Mouse (Mus musculus): ENCODE data around the gene Ogfrl1. TPM values are rescaled to one million over a fixed set of nuclear protein-coding genes. Genes with fewer than 3 reads are reported as not detected.

Gene Ogfrl1
- polyA plus RNA-seq, 1 experiment from 2014 or later, result 1.6 TPM

GRCm38 (mm10) chr1:23351756-23352155 is 45.8 kb downstream of the Ogfrl1 start:
- in situ Hi-C loops (cut with MboI; ENCODE audit: low pct_unique_long_range_greater_than_20kb), result no loop called here
- DNase-seq (ENCODE audit: low read depth, low spot score) (no peak), ATAC-seq (no peak)
- TF ChIP-seq CTCF (IDR thresholded peaks at IDR 0.05), result no peak
- CTCF ChIA-PET, result no interaction called here
- POLR2A ChIA-PET, result no interaction called here
- H3K27me3 ChIP-seq, result peaks cover 37% of the 10 kb centered on the region

- peaks cover 23% of the 10 kb centered on the region for H3K27me3 ChIP-seq
- ATAC-seq (no peak), DNase-seq (ENCODE audit: low read depth, low spot score) (no peak)
- no peak for TF ChIP-seq CTCF (IDR thresholded peaks at IDR 0.05)
- POLR2A ChIA-PET, result no interaction called here
- CTCF ChIA-PET, result no interaction called here
- in situ Hi-C loops (cut with MboI; ENCODE audit: low pct_unique_long_range_greater_than_20kb), result no loop called here
These were observed 51.9 kb downstream of the Ogfrl1 start for GRCm38 (mm10) chr1:23345633-23346032.

GRCm38 (mm10) chr1:23342864-23343263 is 54.7 kb downstream of the Ogfrl1 start:
- H3K27me3 ChIP-seq, result peaks cover 21% of the 10 kb centered on the region
- ATAC-seq (no peak), DNase-seq (ENCODE audit: low read depth, low spot score) (no peak)
- TF ChIP-seq CTCF (IDR thresholded peaks at IDR 0.05), result no peak
- in situ Hi-C loops (cut with MboI; ENCODE audit: low pct_unique_long_range_greater_than_20kb), result no loop called here
- ChIA-PET CTCF (no interaction called here), POLR2A (no interaction called here)

GRCm38 (mm10) chr1:23342224-23342623 is 55.3 kb downstream of the Ogfrl1 start:
- in situ Hi-C loops (cut with MboI; ENCODE audit: low pct_unique_long_range_greater_than_20kb), result no loop called here
- DNase-seq (ENCODE audit: low read depth, low spot score) (no peak), ATAC-seq (no peak)
- POLR2A ChIA-PET, result no interaction called here
- no peak for TF ChIP-seq CTCF (IDR thresholded peaks at IDR 0.05)
- CTCF ChIA-PET, result no interaction called here
- peaks cover 19% of the 10 kb centered on the region for H3K27me3 ChIP-seq

GRCm38 (mm10) chr1:23335726-23336363 is 61.7 kb downstream of the Ogfrl1 start:
- in situ Hi-C loops (cut with MboI; ENCODE audit: low pct_unique_long_range_greater_than_20kb), result no loop called here
- no peak for TF ChIP-seq CTCF (IDR thresholded peaks at IDR 0.05)
- ATAC-seq, result no peak
- DNase-seq (ENCODE audit: low read depth, low spot score), result no peak
- POLR2A ChIA-PET, result no interaction called here
- CTCF ChIA-PET, result no interaction called here
- H3K27me3 ChIP-seq, result peaks cover 5% of the 10 kb centered on the region

- DNase-seq (ENCODE audit: low read depth, low spot score), result no peak
- ChIA-PET POLR2A (no interaction called here), CTCF (no interaction called here)
- TF ChIP-seq CTCF (IDR thresholded peaks at IDR 0.05), result no peak
- in situ Hi-C loops (cut with MboI; ENCODE audit: low pct_unique_long_range_greater_than_20kb), result no loop called here
- no peak for ATAC-seq
- peaks cover 5% of the 10 kb centered on the region for H3K27me3 ChIP-seq
These were observed 62.5 kb downstream of the Ogfrl1 start for GRCm38 (mm10) chr1:23335050-23335449.

- DNase-seq (ENCODE audit: low read depth, low spot score) (no peak), ATAC-seq (no peak)
- CTCF ChIA-PET, result no interaction called here
- no peak for TF ChIP-seq CTCF (IDR thresholded peaks at IDR 0.05)
- POLR2A ChIA-PET, result no interaction called here
- in situ Hi-C loops (cut with MboI; ENCODE audit: low pct_unique_long_range_greater_than_20kb), result no loop called here
- peaks cover 13% of the 10 kb centered on the region for H3K27me3 ChIP-seq
These were observed 65.4 kb downstream of the Ogfrl1 start for GRCm38 (mm10) chr1:23332192-23332591.

GRCm38 (mm10) chr1:23325160-23325559 is 72.4 kb downstream of the Ogfrl1 start:
- H3K27me3 ChIP-seq, result peaks cover 18% of the 10 kb centered on the region
- ChIA-PET CTCF (no interaction called here), POLR2A (no interaction called here)
- ATAC-seq (no peak), DNase-seq (ENCODE audit: low read depth, low spot score) (no peak)
- no peak for TF ChIP-seq CTCF (IDR thresholded peaks at IDR 0.05)
- in situ Hi-C loops (cut with MboI; ENCODE audit: low pct_unique_long_range_greater_than_20kb), result loop anchor here (10.0 kb wide), 1 partner anchor 170 kb away; no protein-coding TSS in a partner anchor

- peaks cover 15% of the 10 kb centered on the region for H3K27me3 ChIP-seq
- POLR2A ChIA-PET, result interaction anchor here (1.1 kb wide), 1 partner anchor 65 kb away, joined by 3 read pairs; no protein-coding TSS in a partner anchor
- ATAC-seq, result no peak
- CTCF ChIA-PET, result no interaction called here
- in situ Hi-C loops (cut with MboI; ENCODE audit: low pct_unique_long_range_greater_than_20kb), result loop anchor here (10.0 kb wide), 1 partner anchor 171 kb away; no protein-coding TSS in a partner anchor
- no peak for DNase-seq (ENCODE audit: low read depth, low spot score)
- TF ChIP-seq CTCF (IDR thresholded peaks at IDR 0.05), result peak; percentile 44
These were observed 73.3 kb downstream of the Ogfrl1 start for GRCm38 (mm10) chr1:23324226-23324625.

GRCm38 (mm10) chr1:23323286-23323685 is 74.3 kb downstream of the Ogfrl1 start:
- no peak for TF ChIP-seq CTCF (IDR thresholded peaks at IDR 0.05)
- DNase-seq (ENCODE audit: low read depth, low spot score), result no peak
- in situ Hi-C loops (cut with MboI; ENCODE audit: low pct_unique_long_range_greater_than_20kb), result loop anchor here (10.0 kb wide), 1 partner anchor 172 kb away; no protein-coding TSS in a partner anchor

GRCm38 (mm10) chr1:23322208-23322607 is 75.4 kb downstream of the Ogfrl1 start:
- no peak for DNase-seq (ENCODE audit: low read depth, low spot score)
- in situ Hi-C loops (cut with MboI; ENCODE audit: low pct_unique_long_range_greater_than_20kb), result loop anchor here (10.0 kb wide), 1 partner anchor 173 kb away; no protein-coding TSS in a partner anchor
- ChIA-PET CTCF (no interaction called here), POLR2A (interaction anchor here (0.6 kb wide), 1 partner anchor 470 kb away, joined by 4 read pairs; no protein-coding TSS in a partner anchor)
- H3K27me3 ChIP-seq, result peaks cover 10% of the 10 kb centered on the region
- no peak for TF ChIP-seq CTCF (IDR thresholded peaks at IDR 0.05)
- ATAC-seq, result no peak

More at GRCm38 (mm10) chr1:23323286-23323685, 74.3 kb downstream of the Ogfrl1 start:
- ChIA-PET CTCF (no interaction called here), POLR2A (interaction anchor here (1.1 kb wide), 1 partner anchor 64 kb away, joined by 3 read pairs; no protein-coding TSS in a partner anchor)
- H3K27me3 ChIP-seq, result peaks cover 10% of the 10 kb centered on the region
- no peak for ATAC-seq
